Comparison of ENCODE assay signal across 10 mouse cellular contexts in genomic region chr6:113103765-113104164, GRCm38 (mm10). TPM values are rescaled to one million over a fixed set of nuclear protein-coding genes. Genes with fewer than 3 reads are reported as not detected.
DNase-seq lines count a peak whose midpoint lies in the region; ATAC-seq and TF ChIP-seq lines count a peak whose summit lies in the region.
"Had no signal": no experiment of that assay in that cellular context is flagged by ENCODE, and none has a peak within 500 bp of the region (broad histone marks: within the 10 kb centered on the region; RNA-seq: fewer than 3 reads in every experiment).

No protein-coding gene starts in this region.

- DNase-seq in hindbrain, embryonic 10.5 days (ENCODE audit: low spot score): peak; percentile 50
- peak; percentile 47 for DNase-seq in embryo, embryonic 9.5 days (ENCODE audit: extremely low spot score)
- no peak for DNase-seq in liver, embryonic 11.5 days (ENCODE audit: low spot score)
- no peak for DNase-seq in urinary bladder, postnatal 4 days (ENCODE audit: low spot score in 2 of 2)

- ATAC-seq in hindbrain, embryonic 13.5 days (ENCODE audit: low FRiP score): no peak
- ATAC-seq in activated CD4-positive, CD25-positive, alpha-beta regulatory T cell, adult 4 months: peak; percentile 70
- peak; percentile 74; the same call in 1 of the 2 replicates for ATAC-seq in liver, embryonic 11.5 days (replicated peaks; ENCODE audit: low FRiP score)
- peak; percentile 79 for ATAC-seq in neutrophil, adult 5-6 weeks (ENCODE audit: extremely low read depth, insufficient number of reproducible peaks, low FRiP score, poor library complexity, severe bottlenecking)

- no peaks in the 10 kb centered on the region for H3K9me3 ChIP-seq in hindbrain, embryonic 10.5 days
- H3K9me3 ChIP-seq in hindbrain, embryonic 13.5 days: no peaks in the 10 kb centered on the region
- no peaks in the 10 kb centered on the region for H3K9me3 ChIP-seq in liver, embryonic 11.5 days (ENCODE audit: control insufficient read depth, low read length)
- H3K9me3 ChIP-seq: embryonic facial prominence, embryonic 15.5 days; limb, embryonic 15.5 days had no signal

- peak; percentile 18 for TF ChIP-seq CTCF in C2C12 (IDR thresholded peaks at IDR 0.05; ENCODE audit: control insufficient read depth, insufficient read depth, insufficient read length)

- no peak overlapping the region for H3ac ChIP-seq in C2C12 (ENCODE audit: control insufficient read depth, insufficient read length, low read depth)

- no peaks in the 10 kb centered on the region for H3K27me3 ChIP-seq in hindbrain, embryonic 10.5 days (ENCODE audit: insufficient read depth, poor library complexity, severe bottlenecking)
- no peaks in the 10 kb centered on the region for H3K27me3 ChIP-seq in hindbrain, embryonic 13.5 days
- no peaks in the 10 kb centered on the region for H3K27me3 ChIP-seq in C2C12 (ENCODE audit: control insufficient read depth, insufficient read depth, insufficient read length)
- H3K27me3 ChIP-seq in liver, embryonic 11.5 days (replicated peaks; ENCODE audit: control insufficient read depth, insufficient read depth, low read length): no peaks in the 10 kb centered on the region
- H3K27me3 ChIP-seq: embryonic facial prominence, embryonic 15.5 days; limb, embryonic 15.5 days had no signal

- peaks cover 36% of the 10 kb centered on the region for H3K36me3 ChIP-seq in hindbrain, embryonic 10.5 days
- peaks cover 4% of the 10 kb centered on the region; the same call in 1 of the 2 replicates for H3K36me3 ChIP-seq in hindbrain, embryonic 13.5 days
- peaks cover 43% of the 10 kb centered on the region for H3K36me3 ChIP-seq in C2C12 (ENCODE audit: control insufficient read depth, insufficient read depth)
- H3K36me3 ChIP-seq in liver, embryonic 11.5 days (ENCODE audit: control insufficient read depth, insufficient read depth, low read length): peaks cover 10% of the 10 kb centered on the region; the same call in 1 of the 2 replicates

- peaks cover 94% of the 10 kb centered on the region for H3K79me3 ChIP-seq in C2C12 (ENCODE audit: low read depth)

- no peak overlapping the region for H3K9ac ChIP-seq in hindbrain, embryonic 13.5 days
- H3K9ac ChIP-seq in liver, embryonic 11.5 days (ENCODE audit: low read depth, low read length): no peak overlapping the region
- H3K9ac ChIP-seq: embryonic facial prominence, embryonic 15.5 days; limb, embryonic 15.5 days had no signal

- no peak overlapping the region for H3K4me3 ChIP-seq in hindbrain, embryonic 10.5 days
- H3K4me3 ChIP-seq in hindbrain, embryonic 13.5 days: no peak overlapping the region
- H3K4me3 ChIP-seq in C2C12 (ENCODE audit: insufficient read depth, poor library complexity, severe bottlenecking): no peak overlapping the region
- H3K4me3 ChIP-seq in liver, embryonic 11.5 days (ENCODE audit: low read depth, low read length): no peak overlapping the region
- H3K4me3 ChIP-seq: embryonic facial prominence, embryonic 15.5 days; limb, embryonic 15.5 days had no signal

- no peaks in the 10 kb centered on the region for H3K4me1 ChIP-seq in hindbrain, embryonic 10.5 days (replicated peaks)
- H3K4me1 ChIP-seq in hindbrain, embryonic 13.5 days (replicated peaks): peaks cover 6% of the 10 kb centered on the region
- H3K4me1 ChIP-seq in liver, embryonic 11.5 days (replicated peaks; ENCODE audit: control insufficient read depth, insufficient read depth, low read length): peaks cover 9% of the 10 kb centered on the region; the same call in 1 of the 2 replicates

- H3K79me2 ChIP-seq in C2C12 (ENCODE audit: control insufficient read depth, insufficient read depth): peaks cover 100% of the 10 kb centered on the region

- H3K4me2 ChIP-seq in hindbrain, embryonic 13.5 days: no peak overlapping the region
- H3K4me2 ChIP-seq in liver, embryonic 11.5 days: no peak overlapping the region
- H3K4me2 ChIP-seq: embryonic facial prominence, embryonic 15.5 days; limb, embryonic 15.5 days had no signal

- H3K27ac ChIP-seq in hindbrain, embryonic 10.5 days: no peak overlapping the region
- no peak overlapping the region for H3K27ac ChIP-seq in hindbrain, embryonic 13.5 days
- no peak overlapping the region for H3K27ac ChIP-seq in liver, embryonic 11.5 days (ENCODE audit: low read depth, low read length)
- H3K27ac ChIP-seq: embryonic facial prominence, embryonic 15.5 days; limb, embryonic 15.5 days had no signal

TF ChIP-seq in C2C12, 6 proteins besides CTCF, POLR2A, EP300 and RAD21:
- TF ChIP-seq MYOD1 (IDR thresholded peaks at IDR 0.05; ENCODE audit: control insufficient read depth, insufficient read length, low read depth): no peak
- no peak for TF ChIP-seq FOSL1 (IDR thresholded peaks at IDR 0.05; ENCODE audit: insufficient read depth, low read length, poor library complexity, severe bottlenecking)
- TF ChIP-seq USF1 (IDR thresholded peaks at IDR 0.05; ENCODE audit: low read depth): no peak
- TF ChIP-seq MYOG (IDR thresholded peaks at IDR 0.05; ENCODE audit: control insufficient read depth, extremely low read depth, insufficient read length): no peak
- TF ChIP-seq MAX (IDR thresholded peaks at IDR 0.05): no peak
- TF ChIP-seq CEBPB (IDR thresholded peaks at IDR 0.05; ENCODE audit: low read depth): no peak

RNA-seq across cellular contexts. Expression of gene Setd5, which starts 26.6 kb away (rescaled TPM):
- 71.2 and 82.4 TPM in 2 replicates for polyA plus RNA-seq in hindbrain, embryonic 10.5 days (2016; fragmentation: Nextera tagmentation; extraction: Ambion mirVana)
- 51.2 and 54.7 TPM in 2 replicates for polyA plus RNA-seq in hindbrain, embryonic 13.5 days (2015; fragmentation: Nextera tagmentation; extraction: Ambion mirVana)
- 17.0 TPM for polyA plus RNA-seq in C2C12 (2012; fragmentation: generic; extraction: Trizol)
- 10 to 100 TPM; 31.1 to 33.0 TPM for polyA plus RNA-seq in activated CD4-positive, CD25-positive, alpha-beta regulatory T cell, adult 4 months (2017; shearing (Covaris generic))
- polyA plus RNA-seq in liver, embryonic 11.5 days (2014; fragmentation: Nextera tagmentation; extraction: Ambion mirVana): 56.8 and 58.6 TPM in 2 replicates
- total RNA-seq in neutrophil, adult 5-6 weeks (2017): 106 and 118 TPM in 2 replicates

RNA-seq across cellular contexts. Expression of gene Thumpd3, which starts 57.7 kb away (rescaled TPM):
- 61.0 and 66.1 TPM in 2 replicates for polyA plus RNA-seq in hindbrain, embryonic 10.5 days (2016; fragmentation: Nextera tagmentation; extraction: Ambion mirVana)
- polyA plus RNA-seq in hindbrain, embryonic 13.5 days (2015; fragmentation: Nextera tagmentation; extraction: Ambion mirVana): 56.4 and 58.8 TPM in 2 replicates
- 18.8 TPM for polyA plus RNA-seq in C2C12 (2012; fragmentation: generic; extraction: Trizol)
- polyA plus RNA-seq in activated CD4-positive, CD25-positive, alpha-beta regulatory T cell, adult 4 months (2017; shearing (Covaris generic)): 10 to 100 TPM; 88.0 to 94.9 TPM
- polyA plus RNA-seq in liver, embryonic 11.5 days (2014; fragmentation: Nextera tagmentation; extraction: Ambion mirVana): 70.5 and 72.5 TPM in 2 replicates
- 55.4 and 65.8 TPM in 2 replicates for total RNA-seq in neutrophil, adult 5-6 weeks (2017)

Comparison
In these comparisons a context has a peak if more than half of its experiments do, and no peak if none do; other contexts are left out.
1. DNase-seq: peak in hindbrain, embryonic 10.5 days (single experiment) and embryo, embryonic 9.5 days (single experiment); none in liver, embryonic 11.5 days (single experiment) and urinary bladder, postnatal 4 days (0 of 2).